Mouse (Mus musculus): Measurements from ENCODE around the gene Ruvbl2.
A peak's percentile ranks its signal among the peaks of the same experiment; 100 is the strongest.
"Not testable (repeated sequence)": the region's sequence is repeated elsewhere in the genome, so short reads cannot be mapped to it uniquely, and the experiment has no call there.

The Ruvbl2 gene

GRCm38 (mm10) chr7:45420615-45420919 is 17.3 kb downstream of the Ruvbl2 start, which contains the start of gene Lhb:
TSS of gene Lhb (plus strand) at chr7:45420820.
- DNase-seq, result no peak

- peak; percentile 47 for DNase-seq
Measured at GRCm38 (mm10) chr7:45419859-45420614, 17.9 kb downstream of the Ruvbl2 start.

- DNase-seq, result peak; percentile 28
Measured at GRCm38 (mm10) chr7:45417962-45418492, 19.9 kb downstream of the Ruvbl2 start.

GRCm38 (mm10) chr7:45415636-45416035 is 22.3 kb downstream of the Ruvbl2 start:
- DNase-seq, result no peak

DNA sequence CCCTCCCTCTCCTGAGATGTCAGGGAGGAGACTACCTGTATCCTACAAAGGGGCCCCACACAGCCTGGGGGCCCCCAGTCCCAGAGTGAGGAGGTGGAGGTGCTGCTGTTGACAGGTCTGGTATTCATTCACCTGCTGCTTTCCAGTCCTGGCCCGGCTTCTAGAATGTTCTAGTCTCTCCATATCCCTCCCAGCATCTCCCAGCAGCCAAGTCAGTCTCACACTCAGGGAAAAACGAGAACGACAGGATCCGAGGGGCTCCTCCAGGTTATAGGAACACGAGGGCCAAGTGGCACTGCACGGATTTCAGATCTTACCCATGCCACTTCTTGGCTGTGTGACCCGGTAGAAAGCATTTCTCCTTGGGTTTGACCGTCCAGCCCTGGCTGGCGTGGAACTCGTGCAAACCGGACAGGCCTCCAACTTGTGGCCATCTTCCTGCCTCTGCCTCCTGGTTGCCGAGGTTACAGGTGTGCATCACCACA is 23.1 kb downstream of the Ruvbl2 start:
- DNase-seq, result no peak

DNA sequence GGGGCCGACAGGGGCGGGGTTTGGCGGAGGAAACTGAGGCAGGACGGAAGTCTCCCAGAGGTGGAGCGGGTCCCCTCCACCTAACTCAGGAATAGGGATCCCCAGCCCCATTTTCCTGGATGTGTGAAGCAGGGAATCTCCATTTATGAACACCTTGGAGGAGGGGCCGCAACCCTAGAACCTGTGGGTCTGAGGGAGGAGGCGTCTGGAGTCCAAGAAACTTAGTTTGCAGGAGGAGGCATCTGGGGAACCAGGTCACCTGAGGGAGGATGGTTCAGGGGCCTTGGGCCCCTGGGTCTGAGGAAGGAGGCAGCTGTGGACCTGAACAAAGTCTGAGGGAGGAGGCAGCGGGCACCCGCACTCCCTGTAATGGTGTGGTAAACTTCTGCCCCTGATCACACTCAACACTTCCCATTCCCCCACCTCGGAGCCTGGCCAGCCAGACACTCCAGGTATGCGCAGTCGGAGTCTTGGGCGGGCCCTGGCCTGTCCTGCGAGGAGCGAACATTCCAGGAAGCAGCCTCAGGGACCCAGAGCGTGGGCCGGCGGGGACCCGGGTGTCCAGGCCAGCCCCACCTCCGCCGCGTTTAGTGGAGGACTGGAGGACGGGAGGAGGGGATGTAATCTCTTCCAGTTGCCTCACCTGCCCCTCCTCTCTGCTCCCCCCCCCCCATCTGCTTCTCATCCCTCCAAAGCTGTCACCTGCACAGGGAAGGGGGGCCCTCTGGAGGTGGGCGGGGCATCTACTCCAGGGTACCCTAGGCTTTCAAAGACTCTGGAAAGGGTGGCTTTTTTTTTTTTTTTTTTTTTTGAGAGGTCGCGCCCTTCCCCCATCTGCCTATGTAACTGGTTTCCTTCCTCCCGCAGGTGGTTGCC is 23.8 kb downstream of the Ruvbl2 start:
- peak; percentile 35 for DNase-seq

DNA sequence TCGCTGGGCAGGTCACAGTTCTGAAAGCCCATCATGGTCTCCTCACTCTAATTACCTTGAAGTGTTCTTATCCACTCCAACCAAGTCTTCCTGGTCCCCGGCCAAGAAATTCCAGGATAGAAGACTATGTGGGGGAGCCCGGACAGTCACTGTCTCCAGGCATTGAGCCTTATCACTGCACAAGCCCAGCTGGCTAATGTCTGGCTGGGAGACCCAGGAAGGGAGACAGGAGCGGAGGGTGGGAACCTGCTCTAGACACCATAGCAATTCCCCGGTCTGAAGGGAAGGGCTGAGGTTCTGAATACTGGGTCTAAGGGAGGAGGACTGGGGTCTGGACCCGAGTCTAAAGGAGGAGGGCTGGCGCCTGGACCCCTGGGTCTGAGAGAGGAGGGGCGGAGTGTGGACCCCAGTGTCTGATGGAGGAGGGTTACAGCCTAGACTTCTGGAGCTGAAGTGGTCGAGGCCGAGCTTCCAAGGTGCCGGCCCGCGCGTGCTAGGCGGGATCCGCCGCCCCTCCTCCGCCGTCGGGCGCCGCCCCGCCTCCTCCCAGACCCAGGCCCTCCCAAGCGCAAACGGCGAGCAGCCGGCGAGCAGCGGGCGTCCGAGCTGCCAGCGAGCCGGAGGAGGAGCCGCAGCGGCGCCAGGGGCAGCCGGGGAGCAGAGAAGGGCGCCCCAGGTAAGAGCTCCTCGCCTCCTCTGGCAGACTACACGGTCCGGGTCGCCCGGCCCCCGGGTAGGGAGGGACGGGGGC is 24.6 kb downstream of the Ruvbl2 start, which contains the start of gene Ntf5:
Gene Ntf5 (plus strand): TSS at position 583 of the 751 bp plus-strand sequence.
- DNase-seq, result peak; percentile 74

DNA sequence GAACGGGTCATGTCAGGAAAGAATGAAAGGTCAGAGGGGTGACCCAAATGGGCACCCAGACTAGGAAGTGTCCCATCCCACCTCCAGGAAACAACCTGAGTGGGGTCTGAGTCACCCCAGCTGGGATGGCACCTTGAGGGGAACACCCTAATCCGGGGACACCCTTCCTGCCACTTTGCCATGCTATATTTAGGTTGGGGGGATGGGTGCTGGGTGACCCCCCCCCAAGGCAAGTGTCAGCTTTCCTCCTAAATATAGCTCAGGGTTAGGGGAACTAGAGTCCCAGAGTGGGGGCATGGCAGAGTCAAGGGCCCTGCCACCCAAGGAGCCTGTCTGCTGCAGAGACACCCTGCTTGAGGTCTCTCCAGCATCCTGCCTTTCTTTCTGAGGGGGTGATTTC is 25.5 kb downstream of the Ruvbl2 start:
- no peak for DNase-seq

DNA sequence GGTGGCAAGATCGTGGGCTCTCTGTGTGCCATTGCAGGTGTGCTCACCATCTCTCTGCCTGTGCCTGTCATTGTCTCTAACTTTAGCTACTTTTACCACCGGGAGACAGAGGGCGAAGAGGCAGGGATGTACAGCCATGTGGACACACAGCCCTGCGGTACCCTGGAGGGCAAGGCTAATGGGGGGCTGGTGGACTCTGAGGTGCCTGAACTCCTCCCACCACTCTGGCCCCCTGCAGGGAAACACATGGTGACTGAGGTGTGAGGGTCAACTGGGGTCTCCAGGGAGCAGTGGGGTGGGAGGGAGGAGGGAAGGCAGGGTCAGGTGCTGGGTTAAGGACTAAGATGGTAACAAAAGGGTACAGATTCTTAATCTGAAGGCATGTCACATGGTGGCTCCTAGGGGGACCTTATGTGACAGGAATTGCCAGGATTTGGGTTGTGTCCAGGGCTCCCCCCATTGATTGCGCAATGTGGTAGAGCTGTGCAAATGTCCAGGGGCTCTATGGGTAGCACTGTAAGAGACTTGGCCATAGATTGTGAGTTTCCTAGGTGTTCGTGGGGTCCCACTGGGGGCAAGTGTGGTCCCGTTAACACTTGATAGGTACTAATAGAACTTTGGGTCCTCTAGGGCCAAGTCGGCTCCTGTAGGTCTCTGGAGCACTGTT is 28.3 kb downstream of the Ruvbl2 start:
- DNase-seq, result no peak

DNA sequence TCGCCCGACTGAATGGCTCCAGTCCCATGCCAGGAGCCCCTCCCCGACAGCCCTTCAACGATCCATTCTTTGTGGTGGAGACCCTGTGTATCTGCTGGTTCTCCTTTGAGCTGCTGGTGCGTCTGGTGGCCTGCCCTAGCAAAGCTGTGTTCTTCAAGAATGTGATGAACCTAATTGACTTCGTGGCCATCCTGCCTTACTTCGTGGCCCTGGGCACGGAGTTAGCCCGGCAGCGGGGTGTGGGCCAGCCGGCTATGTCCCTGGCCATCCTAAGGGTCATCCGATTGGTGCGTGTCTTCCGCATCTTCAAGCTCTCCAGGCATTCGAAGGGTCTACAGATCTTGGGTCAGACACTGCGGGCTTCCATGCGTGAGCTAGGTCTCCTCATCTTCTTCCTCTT is 28.9 kb downstream of the Ruvbl2 start:
- no peak for DNase-seq

DNA sequence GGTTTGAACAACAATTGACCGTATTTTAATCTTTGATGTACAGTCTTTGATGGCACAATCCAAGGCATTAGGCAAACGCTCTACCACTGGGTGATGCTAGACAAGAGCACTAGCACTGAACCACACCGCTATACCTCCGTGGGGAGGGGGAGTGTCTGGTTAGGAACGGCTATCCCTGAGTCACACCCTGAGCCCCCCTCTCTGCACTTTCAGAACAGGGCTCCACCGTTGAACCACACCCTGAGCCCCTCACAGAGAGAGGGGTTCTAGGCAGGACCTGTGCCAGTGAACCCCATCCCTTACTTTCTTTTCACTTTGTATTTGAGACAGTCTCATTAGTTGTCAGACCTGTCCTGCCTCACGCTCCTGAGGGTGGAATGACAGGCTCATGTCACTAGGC is 29.5 kb downstream of the Ruvbl2 start:
- DNase-seq, result no peak

DNA sequence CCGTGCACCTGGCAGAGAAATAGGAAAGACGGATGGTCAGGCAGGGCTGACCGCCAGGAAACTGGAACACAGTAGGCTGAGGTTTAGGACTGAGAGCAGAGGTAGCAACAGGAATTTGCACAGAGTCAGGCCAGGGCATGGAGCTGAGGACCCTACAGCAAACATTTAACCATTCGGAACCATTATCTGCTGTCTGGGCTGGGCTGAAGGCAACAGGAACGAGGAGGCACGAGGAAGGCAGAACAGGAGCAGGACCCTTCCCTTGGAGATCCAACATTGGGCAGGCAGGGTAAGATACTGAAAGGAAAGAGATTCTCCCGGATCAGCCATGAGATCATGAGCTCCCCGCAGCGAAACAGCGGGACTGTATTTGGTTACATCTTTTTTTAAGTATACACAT is 30.1 kb downstream of the Ruvbl2 start:
- DNase-seq, result no peak

- peak; percentile 35 for DNase-seq
Measured at GRCm38 (mm10) chr7:45406157-45407156, 31.4 kb downstream of the Ruvbl2 start.

GRCm38 (mm10) chr7:45405091-45406075 is 32.5 kb downstream of the Ruvbl2 start, which contains the start of gene Kcna7:
TSS of gene Kcna7 (plus strand) at chr7:45405653.
- DNase-seq, result peak; percentile 53

GRCm38 (mm10) chr7:45403532-45404261 is 34.2 kb downstream of the Ruvbl2 start:
- DNase-seq, result peak; percentile 86

- no peak for DNase-seq
Measured at GRCm38 (mm10) chr7:45401521-45402085, 36.3 kb downstream of the Ruvbl2 start.

DNA sequence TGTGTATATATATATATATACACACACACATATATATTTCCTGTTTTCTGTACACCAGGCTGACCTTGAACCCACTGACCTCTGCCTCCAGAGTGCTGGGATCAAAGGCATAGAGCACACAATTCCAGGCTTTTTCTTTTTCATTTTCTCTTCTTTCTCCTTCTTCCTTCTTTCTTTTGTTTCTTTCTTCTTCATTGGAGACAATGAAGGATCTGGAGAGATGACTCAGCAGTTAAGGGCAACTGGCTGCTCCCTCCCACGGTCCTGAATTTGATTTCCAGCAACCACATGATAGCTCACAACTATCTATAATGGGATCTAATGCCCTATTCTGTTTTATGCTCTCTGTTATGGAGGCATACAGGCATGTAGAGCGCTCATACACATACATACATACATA is 41.1 kb downstream of the Ruvbl2 start:
- DNase-seq, result no peak

- not testable (repeated sequence) for DNase-seq
Measured at GRCm38 (mm10) chr7:45396337-45396775, 41.5 kb downstream of the Ruvbl2 start.
